Mouse (Mus musculus) adrenal gland, adult 8-10 months (tissue): ENCODE data around the gene Abhd14a. TPM values are rescaled to one million over a fixed set of nuclear protein-coding genes. Genes with fewer than 3 reads are reported as not detected.

Experiments used
- DNase-seq: peaks from one replicate; pipeline ENCODE4 v3.0.0; 2022
- total RNA-seq, 4 experiments: library from RNA; stranded (reverse); gene quantifications; 2 replicates each; pipeline ENCODE4 v1.2.4; 2022

Gene Abhd14a
- total RNA-seq, 4 experiments from 2014 or later: 24.8 to 32.3 (median 26.4) TPM

DNA sequence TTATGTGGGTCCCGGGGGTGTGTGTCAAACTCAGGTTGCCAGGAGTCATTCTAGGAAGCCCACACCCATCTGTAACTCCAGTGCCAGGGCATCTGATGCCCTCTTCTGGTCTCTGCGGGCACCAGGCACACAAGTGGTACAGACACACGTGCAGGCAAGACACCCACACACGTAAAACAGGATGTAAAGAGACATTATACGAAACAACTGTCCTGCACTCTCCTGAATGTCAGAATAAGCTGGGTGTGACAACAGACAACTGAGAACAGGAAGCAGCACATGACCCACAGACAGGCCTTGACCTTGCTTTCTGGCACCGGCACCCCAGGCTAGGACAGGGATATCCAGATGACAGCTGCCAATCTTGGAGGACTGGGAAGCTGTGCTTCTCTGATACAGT is 21.8 kb upstream of the Abhd14a start:
- DNase-seq: no peak

DNA sequence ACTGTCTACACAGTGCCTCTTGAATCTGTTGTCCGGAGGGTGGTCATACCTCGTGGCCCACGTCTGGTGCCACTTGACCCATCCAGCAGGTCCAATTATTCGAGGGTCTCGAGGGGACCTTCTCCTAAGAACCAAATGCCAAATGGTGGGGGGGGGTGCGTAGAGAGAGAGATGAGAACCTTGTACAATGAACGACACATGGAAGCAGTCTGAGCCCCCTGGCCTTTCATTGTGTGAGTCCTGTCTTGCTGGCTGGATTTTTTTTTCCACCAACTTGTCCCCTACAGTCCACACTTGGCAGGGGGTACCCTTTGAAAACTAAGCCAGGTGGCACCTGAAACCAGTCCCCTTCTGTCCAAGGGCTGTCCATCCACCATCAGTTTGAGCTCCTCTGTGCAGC is 20.3 kb upstream of the Abhd14a start:
- DNase-seq: no peak

DNA sequence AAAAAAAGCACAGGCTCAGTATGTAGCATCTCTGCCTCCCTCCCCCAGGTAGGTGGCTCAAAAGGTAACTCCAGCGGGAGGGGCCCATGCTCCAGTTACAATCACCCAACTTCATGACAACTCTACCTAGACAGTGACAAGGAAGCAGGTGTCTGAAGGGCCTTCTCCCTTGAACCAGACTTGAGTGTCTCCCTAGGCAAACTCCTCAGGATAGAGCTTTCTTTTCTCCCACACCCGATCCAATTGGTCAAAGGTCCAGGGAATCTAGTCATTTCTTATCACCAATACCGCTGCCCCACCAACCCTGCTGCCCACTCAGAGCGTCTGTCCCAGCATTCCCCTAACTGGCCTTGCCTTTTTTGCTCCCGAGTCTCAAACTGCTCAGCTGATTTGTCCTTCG is 19.2 kb upstream of the Abhd14a start:
- no peak for DNase-seq

DNA sequence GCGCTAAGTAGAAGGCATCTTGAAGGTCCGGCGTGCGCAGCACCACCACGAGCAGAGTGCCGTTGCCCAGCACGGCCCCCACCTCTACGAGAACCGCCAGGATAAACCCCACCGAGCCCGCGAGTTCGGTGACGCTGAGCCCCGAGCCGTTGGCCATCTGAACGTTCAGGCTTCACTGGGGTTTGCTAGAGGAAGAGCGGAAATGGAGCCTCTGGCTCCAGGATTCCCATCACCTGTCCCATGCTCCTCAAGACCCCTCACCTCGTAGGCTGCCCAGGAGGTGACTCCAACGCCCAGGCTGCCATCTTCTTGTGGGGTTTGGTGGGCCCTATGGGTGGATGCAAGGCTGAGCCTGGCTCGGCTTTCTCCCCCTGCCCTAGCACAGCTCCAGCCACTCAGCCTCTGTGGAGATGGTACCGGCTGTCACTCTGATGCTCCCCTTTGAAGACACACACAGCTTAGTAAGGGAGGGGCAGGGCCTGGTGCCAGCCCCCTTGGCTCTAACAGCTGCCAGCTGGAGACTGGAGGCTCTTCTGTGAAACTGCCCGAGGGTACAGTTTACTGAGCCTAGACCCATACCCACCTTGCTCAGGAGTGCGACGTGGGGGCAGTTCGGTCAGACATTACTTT is 18.2 kb upstream of the Abhd14a start, which contains the start of gene Gpr62:
Gene Gpr62 (minus strand): TSS at position 368 of the 630 bp plus-strand sequence.
- no peak for DNase-seq

GRCm38 (mm10) chr9:106464751-106465541 is 17.5 kb upstream of the Abhd14a start:
- no peak for DNase-seq

GRCm38 (mm10) chr9:106463122-106464063 is 15.9 kb upstream of the Abhd14a start:
- DNase-seq: no peak

- DNase-seq: no peak
These were observed 14.9 kb upstream of the Abhd14a start for GRCm38 (mm10) chr9:106462430-106462800.

GRCm38 (mm10) chr9:106461641-106462429 is 14.4 kb upstream of the Abhd14a start:
- no peak for DNase-seq

- no peak for DNase-seq
These were observed 13.5 kb upstream of the Abhd14a start for GRCm38 (mm10) chr9:106461026-106461415.

- no peak for DNase-seq
These were observed 13.0 kb upstream of the Abhd14a start for GRCm38 (mm10) chr9:106460401-106461025.

DNA sequence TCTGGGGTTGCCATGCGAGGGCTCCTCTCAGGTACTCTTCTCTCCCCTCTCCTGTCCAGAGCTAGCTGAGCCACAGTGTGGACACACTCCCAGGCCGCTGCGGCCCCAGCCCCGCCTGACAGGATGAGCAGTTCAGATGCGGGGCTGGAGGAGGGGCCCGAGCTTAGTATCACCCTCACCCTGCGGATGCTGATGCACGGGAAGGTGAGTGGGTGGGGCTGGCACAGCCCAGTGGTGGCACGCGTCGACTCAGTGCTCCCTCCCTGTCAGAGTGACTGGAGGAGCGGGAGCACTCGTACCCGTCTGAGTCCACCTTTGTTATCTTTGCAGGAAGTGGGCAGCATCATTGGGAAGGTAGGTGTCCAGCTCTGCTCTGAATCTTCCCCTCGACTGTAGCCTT is 12.5 kb upstream of the Abhd14a start:
- DNase-seq: no peak

- DNase-seq: no peak
These were observed 10.4 kb upstream of the Abhd14a start for GRCm38 (mm10) chr9:106457920-106458319.

DNA sequence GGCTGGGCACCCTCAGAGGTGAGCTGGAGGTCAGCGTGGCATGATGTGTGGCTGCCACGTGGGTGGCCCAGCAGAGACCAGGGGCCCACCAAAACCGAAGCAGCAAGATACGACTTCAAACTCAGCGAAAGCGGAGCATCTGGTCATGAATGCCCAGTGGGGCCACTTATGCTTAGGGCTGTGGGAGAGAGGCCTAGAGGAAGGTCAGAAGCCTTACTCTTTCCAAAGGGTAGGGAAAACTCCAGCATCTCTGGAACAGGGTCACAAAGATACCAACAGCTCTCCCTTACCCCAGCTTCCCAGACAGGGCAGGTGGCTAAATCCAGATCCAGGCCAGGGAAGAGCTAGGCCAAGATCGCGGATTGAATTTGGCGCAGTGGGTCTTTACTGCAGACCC is 9.7 kb upstream of the Abhd14a start:
- no peak for DNase-seq

DNA sequence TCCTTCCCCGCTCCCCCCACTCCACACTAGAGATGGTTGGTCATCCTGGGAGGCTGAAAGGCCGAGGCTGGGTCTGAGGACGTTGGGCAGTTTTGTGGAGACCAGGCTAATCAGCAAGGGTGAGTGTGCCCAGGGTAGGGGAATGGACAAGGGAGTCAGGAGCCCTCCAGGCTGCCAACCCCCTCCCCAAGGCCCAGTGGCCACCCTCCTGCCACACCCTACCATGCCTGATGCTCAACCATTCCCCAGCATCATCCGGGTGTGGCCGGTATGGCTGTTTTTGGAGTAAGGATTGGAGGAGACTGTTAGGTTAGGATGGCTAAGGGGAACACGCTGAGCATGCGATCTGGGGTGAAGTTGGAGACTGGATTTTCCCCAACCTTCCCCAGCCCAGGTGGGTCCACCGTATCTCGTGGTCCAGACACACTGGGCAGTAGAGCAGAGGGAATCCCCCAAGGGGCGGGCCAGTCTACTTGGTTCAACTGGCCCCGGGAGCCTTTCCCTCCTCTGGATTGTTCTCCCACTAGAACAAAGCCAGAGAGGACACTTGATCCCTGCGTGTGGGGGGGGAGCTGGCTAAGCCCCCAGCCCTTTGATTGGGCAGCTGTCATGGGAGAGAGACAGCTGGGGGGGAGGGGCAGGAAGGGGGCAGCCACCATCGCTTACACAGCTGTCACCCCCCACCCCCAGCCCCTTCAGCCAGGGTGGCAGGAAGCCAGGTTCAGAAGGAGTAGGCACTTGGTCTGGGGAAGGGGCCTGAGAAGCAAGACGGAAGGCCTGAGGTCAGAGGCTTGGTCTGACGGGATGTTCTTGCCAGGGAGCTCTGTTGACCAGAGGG is 9.1 kb upstream of the Abhd14a start:
- DNase-seq: no peak

GRCm38 (mm10) chr9:106454888-106455681 is 7.6 kb upstream of the Abhd14a start:
- no peak for DNase-seq

DNA sequence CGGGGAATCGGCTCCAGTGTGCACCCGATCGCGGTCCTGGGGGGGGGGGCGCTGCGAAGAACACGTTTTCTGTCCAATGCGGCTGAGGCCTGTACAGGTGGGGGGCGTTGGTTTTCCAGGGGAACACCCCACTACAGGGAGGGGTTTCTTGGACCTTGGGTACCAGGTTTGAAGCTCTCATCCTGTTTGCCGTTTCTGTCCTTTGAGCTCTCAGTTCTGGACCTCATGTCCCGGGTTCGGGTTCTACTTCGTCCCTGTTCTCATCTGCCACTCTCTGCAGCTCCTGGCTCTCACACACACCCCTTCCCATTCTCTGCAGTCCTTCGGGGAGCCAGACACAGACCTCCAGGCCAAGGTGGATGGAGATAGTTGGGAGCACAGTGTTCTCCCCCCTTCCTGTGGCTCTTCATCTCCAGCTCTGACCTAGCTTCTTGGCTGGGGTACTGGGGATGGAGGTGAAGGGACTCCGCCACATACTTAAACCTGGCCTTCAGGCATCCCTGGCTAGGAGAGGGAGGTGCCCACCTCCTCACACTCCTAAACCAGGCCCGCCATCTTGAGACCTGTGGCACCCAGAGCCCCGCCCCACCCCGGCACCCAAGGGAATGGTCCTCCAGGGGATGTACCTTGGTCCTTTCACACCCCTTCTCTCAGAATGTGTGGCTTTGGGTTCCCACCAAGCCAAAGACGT is 6.7 kb upstream of the Abhd14a start:
- DNase-seq: no peak

- no peak for DNase-seq
These were observed 6.0 kb upstream of the Abhd14a start, which contains the start of gene Pcbp4 for GRCm38 (mm10) chr9:106453271-106454070. Pcbp4 (plus strand) TSS chr9:106453291.

DNA sequence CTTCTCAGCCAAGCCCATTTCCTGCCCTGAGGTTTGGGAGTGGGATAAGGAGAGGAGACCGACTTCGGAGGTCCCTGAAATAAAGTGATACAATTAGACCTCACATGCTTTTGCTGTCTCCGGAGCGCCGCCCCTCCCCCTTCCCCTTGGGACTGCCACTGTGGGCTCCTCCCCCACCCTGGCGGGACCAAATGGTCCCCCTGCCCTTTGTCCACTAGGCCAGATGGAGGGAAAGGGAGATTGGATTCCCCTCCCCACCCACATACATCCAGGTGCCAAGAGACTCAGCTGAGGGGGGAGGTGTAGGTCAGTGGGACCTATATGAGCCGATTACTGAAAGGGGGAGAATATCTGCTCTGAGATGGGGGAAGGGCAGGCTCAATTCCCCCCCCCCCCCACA is 5.3 kb upstream of the Abhd14a start:
- DNase-seq: no peak
